Mouse (Mus musculus): ENCODE data around the gene Senp7. TPM values are rescaled to one million over a fixed set of nuclear protein-coding genes. Genes with fewer than 3 reads are reported as not detected.
"Not testable (repeated sequence)": the region's sequence is repeated elsewhere in the genome, so short reads cannot be mapped to it uniquely, and the experiment has no call there.

The Senp7 gene
- 10 to 100 TPM; 11.5 to 12.9 TPM for total RNA-seq (2021)
- long read RNA-seq, experiment 1, partial matches to known transcripts: 0 of 5 reads
- long read RNA-seq, experiment 1, other reads (novel, unspliced or antisense): 1 of 5 reads
- long read RNA-seq, experiment 2, transcript Senp7-209 (2 exons, 1,169 nt): major isoform, 5 of 6 reads
- long read RNA-seq, experiment 2, partial matches to known transcripts: 1 of 6 reads
- long read RNA-seq, experiment 2, other reads (novel, unspliced or antisense): 0 of 6 reads

GRCm38 (mm10) chr16:56048038-56048437, at the start of gene Senp7:
TSS of gene Senp7 (plus strand) at chr16:56048338.
- not testable (repeated sequence) for DNase-seq

- no peak for DNase-seq
These were observed 41.3 kb upstream of the Senp7 start for GRCm38 (mm10) chr16:56006798-56007197.

- no peak for DNase-seq
These were observed 39.3 kb upstream of the Senp7 start for GRCm38 (mm10) chr16:56008862-56009261.

GRCm38 (mm10) chr16:56012789-56013743, 35.1 kb upstream of the Senp7 start:
- DNase-seq: no peak

- DNase-seq: no peak
These were observed 34.1 kb upstream of the Senp7 start for GRCm38 (mm10) chr16:56014076-56014475.

GRCm38 (mm10) chr16:56019660-56020059, 28.5 kb upstream of the Senp7 start:
- DNase-seq: no peak

- no peak for DNase-seq
These were observed 20.1 kb upstream of the Senp7 start for GRCm38 (mm10) chr16:56027854-56028629.

GRCm38 (mm10) chr16:56028722-56029551, 19.2 kb upstream of the Senp7 start:
- DNase-seq: no peak

GRCm38 (mm10) chr16:56029661-56030082, 18.5 kb upstream of the Senp7 start, which contains the start of gene Pcnp:
TSS of gene Pcnp (minus strand) at chr16:56029739.
- peak; percentile 97 for DNase-seq

GRCm38 (mm10) chr16:56034566-56034965, 13.6 kb upstream of the Senp7 start:
- no peak for DNase-seq

GRCm38 (mm10) chr16:56036501-56036900, 11.6 kb upstream of the Senp7 start:
- DNase-seq: no peak

- DNase-seq: peak; percentile 90
These were observed 10.8 kb upstream of the Senp7 start, which contains the start of gene Trmt10c for GRCm38 (mm10) chr16:56037138-56038010. TSS of gene Trmt10c (minus strand) at chr16:56037819.

- DNase-seq: no peak
These were observed 10.0 kb upstream of the Senp7 start for GRCm38 (mm10) chr16:56038090-56038489.

- no peak for DNase-seq
These were observed 7.8 kb downstream of the Senp7 start for GRCm38 (mm10) chr16:56055911-56056310.

- DNase-seq: no peak
These were observed 8.9 kb downstream of the Senp7 start for GRCm38 (mm10) chr16:56056944-56057590.

- no peak for DNase-seq
These were observed 10.0 kb downstream of the Senp7 start for GRCm38 (mm10) chr16:56058151-56058550.

- no peak for DNase-seq
These were observed 14.0 kb downstream of the Senp7 start for GRCm38 (mm10) chr16:56061995-56062594.

GRCm38 (mm10) chr16:56062981-56063380, 14.8 kb downstream of the Senp7 start:
- no peak for DNase-seq

- DNase-seq: peak; percentile 41
These were observed 16.3 kb downstream of the Senp7 start for GRCm38 (mm10) chr16:56064334-56064990.

All from gastrocnemius, postnatal 25 days (tissue).